Mouse (Mus musculus): ENCODE measurements around the gene Gm10282.
A peak's percentile ranks its signal among the peaks of the same experiment; 100 is the strongest.

Gm10282 gene

DNA sequence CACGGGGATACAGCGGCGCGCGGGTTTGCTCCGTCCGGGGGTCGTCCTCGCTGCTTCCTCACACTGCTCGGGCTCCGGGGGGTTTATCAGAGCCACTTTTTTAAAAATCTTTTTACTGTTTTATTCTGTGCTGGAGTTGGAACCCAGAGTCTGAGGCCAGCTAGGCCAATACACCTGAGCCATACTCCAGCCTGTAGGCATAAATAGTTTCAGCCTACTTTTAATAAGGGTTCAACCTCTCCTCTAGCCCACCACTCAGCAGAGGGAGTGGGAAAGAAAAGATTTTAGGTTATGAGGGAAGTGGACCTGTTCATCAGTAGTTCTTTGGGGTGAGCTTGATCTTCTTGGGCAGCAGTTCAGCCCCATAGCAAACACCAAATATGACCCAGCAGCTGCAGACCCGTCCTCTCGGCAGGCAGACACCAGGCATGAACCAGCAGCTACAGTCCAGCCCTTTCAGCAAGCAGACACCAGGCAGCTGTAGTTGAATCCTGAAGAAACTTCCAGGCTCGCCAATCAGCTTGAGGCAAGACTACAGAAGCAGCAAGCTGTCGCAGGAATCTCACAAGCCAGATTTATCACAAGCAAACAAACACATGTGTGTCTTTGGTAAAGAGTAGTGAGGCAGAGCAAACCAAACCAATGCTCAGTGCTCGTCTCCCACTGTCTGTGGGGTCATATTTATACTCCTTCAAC, at the start of gene Gm10282:
Gene Gm10282 (minus strand): TSS at position 51 of the 696 bp plus-strand sequence.
- DNase-seq, result no peak

DNA sequence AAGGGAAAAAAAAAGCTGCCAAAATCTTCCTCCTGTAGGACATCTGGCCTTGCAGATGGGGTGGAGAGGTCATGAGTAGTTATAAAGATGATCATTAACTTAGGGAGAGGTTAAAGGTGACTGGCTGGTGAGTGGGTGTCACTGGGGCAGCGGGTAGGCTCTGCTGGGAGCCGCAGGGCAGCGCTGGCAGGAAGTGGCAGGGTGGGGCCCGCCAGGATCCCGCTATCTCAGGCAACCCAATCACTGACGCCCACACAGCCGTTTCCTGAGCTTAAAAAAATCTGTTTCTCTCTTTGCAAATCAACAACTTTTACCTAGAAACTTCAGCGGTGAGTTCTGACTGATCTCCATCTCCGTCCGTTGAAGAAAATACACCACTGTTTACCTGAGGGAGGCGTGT, 49.2 kb upstream of the Gm10282 start:
- DNase-seq, result no peak

DNA sequence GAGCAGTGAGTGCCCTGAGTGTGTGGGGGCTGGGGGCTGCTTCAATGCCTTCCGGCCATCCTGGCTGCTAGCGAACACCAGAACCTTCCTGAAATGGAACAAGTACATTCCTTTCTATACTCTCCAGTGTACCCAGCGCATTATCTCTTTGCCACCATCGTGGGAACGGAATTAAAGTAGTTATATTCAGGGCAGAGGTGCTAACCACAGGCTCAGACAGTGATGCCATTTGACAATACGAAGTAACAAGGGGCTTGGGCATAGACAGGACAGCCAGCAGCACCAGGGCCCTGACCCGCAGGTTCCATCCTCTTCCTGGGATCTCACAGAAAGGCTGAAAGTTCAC, 48.6 kb upstream of the Gm10282 start:
- DNase-seq, result no peak

DNA sequence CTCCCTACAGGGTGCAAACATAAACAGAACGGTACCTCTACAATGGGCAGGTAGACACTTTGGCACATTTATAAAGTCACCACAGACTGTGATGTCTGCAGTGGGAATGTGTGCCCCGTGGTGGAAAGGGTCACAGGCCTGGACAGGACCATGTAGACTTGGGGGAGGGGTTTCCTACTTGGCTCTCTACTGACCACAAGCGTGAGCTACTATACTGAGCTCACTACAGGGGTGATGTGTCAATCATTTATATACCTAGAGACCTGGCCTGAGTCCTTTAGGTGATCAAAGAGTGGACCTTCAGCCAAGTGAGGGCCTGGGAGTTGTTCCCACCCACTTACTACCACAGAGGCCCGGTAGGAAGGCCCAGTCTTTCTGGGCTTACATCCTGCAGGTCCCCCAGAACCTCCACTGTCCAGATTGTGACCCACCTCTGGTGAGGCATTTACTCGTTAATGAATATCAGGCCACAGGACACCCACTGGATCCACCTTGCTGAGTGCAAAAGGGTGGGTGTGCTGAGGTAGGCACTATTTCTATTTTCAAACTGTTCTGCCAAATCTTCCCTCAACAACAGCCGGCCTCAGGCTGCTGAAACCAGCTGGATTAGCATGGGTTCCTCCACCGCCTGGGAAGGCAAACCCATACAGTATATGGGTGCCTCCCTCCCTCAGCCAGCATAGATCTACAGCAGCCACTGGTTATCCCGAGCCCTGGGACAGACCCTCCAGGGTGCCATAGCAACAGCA, 48.1 kb upstream of the Gm10282 start:
- peak; percentile 36 for DNase-seq

DNA sequence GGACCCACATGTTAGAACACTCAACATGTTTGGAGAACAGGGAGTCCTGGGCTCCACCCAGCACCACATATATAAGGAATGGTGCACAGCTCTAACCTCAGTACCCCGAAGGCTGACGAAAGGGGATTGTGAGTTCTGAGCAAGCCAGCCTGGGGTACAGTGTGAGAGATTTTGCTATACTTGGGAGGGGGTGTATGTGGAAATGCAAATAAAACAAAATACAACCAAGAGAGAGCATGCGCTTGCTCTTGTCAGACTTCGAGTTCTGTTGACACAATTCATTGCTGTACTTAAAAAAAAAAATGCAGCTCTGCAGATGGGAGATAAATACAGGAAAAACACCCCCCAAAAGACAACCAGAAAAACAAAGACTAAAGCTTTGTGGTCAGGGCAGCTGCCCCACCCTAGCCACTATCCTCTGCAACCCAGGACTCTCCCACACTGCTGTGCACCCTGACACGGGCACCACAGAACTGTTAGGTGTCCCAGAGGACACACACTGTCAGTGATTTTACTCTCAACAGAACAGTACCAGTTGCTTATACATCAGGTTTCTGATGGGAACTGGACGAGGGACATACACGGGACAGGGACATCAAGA, 46.4 kb upstream of the Gm10282 start:
- DNase-seq, result no peak

DNA sequence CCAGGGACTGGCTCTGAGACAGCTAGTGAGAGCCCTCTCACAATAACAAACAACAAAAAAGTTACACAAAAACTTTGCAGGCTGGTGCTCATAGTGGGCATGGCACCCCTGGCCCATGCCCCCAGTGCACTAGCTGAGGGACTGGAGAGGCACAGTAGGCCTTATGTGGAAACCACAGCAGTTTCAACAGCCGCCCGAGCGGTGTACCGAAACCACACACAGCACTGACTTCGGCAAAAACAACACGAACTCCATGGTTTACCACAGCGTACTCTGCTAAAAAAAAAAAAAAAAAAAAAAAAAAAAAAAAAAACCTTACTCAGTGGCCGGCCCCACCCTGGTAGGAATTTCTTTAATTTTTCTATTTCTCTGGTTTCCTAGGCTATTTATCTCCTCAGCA, 45.7 kb upstream of the Gm10282 start:
- DNase-seq, result no peak

DNA sequence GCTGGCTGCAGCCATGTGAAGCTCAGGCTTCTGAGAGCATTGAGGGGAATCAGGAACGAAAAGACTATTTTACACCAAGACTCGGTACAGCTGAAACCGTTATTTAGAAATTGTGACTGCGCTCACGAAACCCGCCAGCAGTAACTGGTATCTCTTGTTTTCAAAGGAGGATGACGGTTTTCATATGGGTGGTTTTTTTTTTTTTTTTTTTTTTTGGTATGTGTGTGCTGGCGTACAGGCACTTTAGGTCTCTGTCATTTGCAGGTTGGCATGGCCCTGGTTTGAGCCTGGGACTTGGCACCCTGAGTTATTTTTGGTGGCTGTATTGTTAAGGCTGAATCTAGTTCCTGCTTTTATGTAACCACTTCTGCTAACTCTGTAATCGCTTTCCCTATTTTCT, 44.8 kb upstream of the Gm10282 start:
- DNase-seq, result no peak

DNA sequence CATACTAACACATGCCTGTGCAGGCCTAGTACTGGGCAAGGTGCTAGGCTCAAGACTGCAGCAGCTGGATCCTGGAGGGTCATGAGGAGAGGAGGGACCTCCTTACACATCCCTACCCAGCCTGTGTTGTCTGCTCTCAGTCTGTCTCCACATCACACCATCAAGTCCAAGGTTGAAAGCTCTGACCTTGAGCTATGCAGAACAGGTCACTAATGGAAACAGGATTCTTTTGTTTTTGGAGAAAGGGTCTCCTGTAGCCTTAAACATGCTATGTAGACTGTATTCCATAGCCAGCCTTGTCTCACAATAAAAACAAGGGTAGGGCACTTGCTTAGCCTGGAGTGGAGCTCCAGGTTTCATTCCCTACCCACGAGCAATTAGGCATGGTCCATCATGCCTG, 43.9 kb upstream of the Gm10282 start:
- no peak for DNase-seq

DNA sequence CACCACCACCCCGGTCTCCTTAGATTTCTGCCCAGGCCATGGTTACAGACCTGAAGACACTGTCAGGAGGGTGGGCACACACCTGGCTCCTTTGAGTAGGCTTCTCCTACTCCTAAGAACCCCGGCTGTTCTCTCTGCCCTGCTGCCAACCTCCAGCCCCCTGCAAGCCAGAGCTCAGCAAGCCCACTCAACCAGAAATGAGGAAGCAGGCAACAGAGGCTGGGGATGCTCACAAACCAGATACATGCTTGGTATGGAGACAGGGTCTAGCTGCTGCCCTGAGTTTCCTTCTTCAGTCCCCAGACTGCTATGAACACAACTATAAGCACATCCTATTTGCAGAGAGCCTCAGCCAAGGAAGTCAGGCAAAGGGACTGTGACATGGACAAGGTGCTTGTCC, 43.1 kb upstream of the Gm10282 start:
- DNase-seq, result no peak

DNA sequence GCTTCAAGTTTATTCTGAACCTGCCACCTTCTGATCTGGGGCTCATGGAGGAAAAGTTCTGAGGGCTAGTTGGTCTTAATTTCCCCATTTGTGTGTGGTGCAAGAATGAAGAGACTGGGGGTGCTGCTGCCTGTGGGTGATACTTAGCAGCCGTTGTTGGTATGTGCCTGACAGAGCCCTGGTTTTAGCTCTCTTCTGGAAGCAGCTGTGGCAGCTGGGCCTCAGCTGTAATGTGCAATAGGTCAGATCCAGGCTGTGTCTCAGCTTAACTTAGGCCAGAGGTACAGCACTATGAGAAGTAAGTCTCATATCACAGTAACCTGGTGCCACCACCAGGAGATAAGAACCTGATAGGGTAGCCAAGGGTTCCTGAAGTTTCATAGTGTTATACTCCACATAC, 42.5 kb upstream of the Gm10282 start:
- no peak for DNase-seq

DNA sequence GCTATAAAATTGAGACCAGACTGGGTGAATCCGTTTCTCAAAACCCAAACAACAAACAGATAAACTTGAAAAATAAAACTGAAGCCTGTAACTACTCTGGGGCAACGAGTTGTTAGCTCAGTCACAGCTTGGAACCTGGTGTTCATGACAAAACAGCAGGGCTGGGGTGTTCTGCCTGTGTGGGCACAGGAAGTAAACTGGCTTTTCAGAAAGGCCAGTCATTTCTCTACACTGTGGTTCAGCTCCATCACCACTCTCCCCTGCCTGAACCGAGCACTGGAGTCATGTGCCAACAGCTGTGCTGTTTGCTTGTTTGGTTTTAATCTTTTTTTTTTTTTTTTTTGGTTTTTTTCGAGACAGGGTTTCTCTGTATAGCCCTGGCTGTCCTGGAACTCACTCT, 38.7 kb upstream of the Gm10282 start:
- no peak for DNase-seq

DNA sequence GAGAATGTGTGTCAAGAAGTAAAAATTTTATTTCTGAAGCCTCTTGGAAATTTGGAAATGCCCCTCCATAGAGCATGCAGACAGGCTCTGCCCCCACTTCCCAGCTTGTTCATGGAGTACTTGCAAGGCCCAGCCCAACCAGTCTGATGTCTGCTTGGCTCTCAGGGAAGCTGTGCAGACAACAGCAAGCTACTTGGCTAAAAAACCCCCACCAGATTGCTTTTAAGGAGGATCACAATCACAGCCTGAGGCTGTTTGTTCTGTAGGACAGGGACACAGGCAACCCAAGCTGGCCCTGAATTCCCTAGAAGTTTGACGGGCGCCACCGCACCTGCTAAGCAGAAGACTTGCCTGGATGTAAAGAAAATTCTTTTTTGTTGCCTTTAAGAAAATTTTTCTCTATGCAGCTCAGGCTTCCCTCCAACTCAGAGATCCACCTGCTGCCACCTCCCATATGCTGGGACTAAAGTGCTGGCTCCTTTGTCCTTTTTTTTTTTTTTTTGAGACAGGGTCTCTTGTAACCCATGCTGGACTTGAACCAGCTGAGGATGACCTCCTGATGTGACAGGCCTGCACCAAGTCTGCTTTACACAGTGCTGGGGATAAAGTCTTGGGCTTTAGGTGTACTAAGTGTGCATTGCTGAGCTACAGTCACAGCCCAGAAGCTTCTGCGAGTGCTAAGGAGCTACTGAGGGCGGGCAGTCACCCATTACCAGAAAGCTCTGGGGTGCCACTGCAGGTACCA, 37.7 kb upstream of the Gm10282 start:
- DNase-seq, result no peak

DNA sequence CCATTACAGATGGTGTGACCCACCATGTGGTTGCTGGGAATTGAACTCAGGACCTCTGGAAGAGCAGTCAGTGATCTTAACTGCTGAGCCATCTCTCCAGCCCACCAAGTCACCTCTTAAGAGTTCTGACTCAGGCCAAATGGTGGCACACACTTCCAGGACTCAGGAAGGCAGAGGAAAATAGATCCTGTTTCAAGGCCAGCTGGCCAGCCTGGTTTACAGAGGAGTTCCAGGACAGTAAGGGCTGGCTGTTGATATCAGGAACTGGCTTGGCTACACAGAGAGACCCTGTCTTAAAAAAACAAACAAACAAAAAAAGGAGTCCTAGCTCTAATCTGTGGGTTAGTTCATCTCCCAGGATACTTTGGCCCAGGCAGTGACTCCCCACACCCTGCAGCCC, 32.0 kb upstream of the Gm10282 start:
- no peak for DNase-seq

DNA sequence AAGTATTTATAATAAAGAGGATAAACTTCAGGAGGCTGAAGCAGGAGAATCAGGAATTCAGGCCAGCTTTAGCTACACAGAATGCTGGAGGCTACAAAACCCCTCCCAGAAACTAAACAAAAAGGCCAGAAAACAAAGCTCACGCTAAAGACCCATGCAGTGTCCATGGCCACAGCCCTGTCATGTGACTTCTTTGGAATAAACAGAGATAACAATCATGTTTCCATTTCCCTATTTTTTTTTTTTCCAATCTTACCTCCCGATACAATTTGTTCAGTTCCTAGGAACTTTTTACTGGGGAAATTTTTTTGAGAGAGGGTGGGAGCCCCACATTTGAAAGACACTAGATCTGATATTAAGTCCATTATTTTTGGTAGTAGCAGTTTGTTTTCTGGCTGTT, 31.2 kb upstream of the Gm10282 start:
- DNase-seq, result no peak

DNA sequence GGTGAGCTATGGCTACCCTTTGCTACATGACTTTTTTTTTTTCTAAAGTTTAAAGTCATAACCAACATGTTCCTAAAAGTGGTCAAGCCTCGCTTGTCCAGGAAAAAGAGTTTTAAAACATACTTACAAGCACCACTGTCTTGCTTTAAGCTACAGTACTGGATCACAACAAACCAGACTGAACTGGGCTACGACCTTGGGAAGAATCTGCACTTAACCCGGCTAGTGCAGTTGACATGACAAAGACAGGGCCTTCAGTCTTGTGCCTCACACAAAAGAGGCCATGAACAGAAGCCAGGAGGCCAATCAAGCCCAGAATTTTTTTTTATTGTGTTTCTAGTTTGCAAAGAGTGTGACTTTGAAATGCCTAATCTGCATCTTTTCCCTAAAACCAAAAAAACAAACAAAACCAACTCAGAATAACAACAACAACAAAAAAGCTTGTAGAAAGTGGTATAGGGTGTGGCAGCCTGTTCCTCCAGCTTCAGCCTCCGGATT, 29.1 kb upstream of the Gm10282 start:
- DNase-seq, result no peak

DNA sequence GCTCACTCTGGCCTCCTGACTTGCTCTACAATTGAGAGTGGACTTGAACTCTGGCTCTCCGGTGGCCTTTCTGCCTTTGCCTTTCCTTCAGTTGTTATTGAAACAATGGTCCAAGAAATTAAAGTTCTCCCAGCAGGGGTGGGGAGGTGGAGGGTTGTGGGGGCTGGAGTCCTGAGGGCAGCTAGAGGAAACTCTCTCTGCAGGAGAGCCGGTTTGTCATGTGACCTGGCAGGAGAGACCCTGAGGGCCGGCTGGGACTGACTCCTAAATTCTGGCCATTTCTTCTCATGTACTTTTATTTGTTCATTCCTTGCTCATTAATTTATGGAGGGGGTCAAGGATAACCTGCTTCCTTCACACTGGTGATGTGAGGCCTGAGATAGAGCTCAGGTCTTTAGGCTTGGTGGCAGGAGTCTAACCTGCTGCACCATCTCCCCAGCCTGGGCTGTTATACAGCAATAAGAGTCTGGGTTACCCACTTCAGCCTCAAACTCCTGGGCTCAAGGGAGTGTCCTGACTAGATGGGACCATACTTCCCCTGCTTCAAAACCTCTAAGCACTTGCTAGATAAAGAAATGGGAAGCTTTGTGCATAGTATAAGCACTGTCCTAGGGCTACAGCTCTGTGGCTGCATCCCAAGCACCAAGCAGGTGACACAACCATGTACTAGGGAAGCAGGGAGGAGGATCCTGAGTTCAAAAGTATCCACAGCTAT, 28.5 kb upstream of the Gm10282 start:
- DNase-seq, result no peak

DNA sequence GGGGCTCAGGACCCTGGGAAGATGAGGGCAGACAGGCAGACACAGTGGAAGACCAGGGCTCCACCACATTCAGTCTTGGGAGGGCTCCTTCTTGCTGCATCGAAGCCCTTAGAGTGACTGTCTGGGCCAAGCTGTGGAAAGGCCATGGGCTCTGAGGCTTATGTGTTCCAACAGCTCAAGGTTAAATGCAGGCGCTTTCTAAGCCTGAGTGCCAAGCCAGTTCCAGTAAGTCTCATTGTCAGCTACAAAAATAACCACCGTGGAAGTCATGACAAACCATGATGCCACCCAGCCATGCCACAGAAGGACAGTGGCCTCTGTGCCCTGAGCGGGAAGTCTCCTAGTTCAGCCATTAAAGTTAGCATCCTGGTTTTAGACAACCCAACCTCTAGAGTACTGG, 26.6 kb upstream of the Gm10282 start:
- no peak for DNase-seq

DNA sequence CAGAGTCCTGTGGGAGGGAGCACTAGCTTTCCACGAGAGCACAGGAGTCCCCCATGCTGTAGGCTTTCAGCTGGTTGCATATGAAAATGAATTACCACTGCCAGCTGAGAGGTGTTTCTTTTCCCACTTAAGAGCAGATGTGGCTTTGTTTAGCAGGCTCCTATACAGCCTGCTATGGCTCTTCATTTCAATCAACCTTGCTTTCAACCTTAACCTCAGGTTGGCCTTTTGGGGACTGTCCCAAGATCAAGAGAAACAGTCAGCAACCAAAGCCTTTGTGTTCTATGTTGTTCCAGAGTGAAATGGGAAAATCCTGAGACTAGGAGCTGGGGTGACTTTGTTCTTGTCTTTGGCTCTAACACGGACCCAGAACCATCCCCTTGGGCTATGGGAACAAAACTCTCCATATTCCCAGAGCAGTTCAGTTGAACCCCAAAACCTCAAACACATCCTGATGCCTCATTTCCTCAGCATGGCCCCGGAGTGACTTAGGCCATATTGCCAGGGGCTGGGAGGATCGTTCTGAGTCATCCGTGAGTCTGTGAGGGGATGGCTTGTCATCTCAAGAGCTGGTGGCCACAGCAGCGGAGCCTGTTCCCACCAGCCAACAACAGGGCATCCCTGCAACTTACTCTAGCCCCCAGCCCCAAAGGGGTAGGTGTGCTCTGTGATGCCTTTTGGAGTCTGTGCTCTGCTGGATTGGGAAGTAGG, 25.9 kb upstream of the Gm10282 start:
- no peak for DNase-seq

DNA sequence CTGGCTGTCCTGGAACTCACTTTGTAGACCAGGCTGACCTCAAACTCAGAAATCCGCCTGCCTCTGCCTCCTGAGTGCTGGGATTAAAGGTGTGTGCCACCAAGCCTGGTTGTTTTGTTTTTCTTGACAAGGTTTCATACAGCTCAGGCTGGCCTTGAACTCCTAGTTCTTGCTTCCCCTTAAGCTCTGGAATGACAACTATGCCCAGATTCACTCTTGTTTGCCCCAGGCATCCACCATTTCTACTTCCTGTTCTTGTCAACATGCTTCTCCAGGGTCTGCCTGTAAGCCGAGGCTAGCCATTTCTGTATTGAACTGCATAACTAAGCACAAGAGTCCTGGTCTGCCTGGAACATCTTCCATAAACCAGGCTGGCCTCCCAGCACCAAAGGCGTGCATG, 24.1 kb upstream of the Gm10282 start:
- no peak for DNase-seq

DNA sequence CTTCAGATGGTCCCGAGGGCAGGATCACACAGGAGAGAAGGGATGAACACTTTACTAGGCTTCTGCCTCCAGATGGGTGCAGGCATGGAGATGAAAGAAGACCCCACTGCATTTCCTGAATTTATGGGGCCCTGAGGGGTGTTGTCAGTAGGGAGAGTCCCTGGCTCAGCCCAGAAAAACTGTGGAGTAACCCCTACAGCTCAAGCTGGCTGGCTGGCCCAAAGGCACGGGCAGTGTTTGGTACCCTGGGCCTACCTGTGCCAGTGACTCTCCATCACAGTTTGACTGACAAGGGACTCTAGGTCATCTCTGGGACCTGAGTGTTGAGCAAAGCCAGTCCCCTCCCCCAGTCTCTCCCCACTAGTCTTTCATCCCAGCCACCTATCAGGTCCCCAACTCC, 19.6 kb upstream of the Gm10282 start:
- DNase-seq, result no peak

DNA sequence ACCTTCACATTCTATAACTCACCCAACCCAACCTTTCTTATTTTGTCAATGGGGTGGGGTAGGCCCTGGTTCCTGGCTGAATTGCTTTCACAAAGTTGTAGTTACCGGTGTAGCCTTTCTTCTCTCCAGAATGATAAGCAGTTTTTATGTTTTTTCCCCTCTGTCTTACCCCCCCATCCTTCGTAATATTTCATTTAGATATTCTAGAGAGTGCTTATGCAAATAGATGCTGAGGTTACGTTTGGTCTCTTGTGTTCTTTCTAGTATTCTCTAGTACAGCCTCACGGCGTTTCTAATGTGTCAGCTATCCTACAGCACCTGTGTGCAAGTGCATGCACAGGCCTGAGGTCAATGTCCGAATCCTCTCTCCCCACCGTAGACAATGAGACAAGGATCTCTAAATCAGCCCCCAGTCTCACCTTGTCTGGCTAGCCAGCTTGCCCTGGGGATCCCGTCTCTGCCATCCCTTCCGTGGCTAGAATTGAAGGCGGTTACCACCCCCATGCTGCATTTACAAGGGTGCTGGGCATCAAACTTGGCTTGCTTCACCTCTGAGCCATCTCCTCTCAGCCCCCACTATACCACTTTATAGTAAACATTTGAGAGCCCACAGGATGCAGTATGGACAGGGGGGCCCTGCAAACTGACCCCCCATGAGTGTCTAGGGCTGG, 19.1 kb upstream of the Gm10282 start:
- no peak for DNase-seq

All from right cerebral cortex, postnatal 25 days (tissue).